Mouse (Mus musculus) kidney, adult 2 months (tissue): ENCODE data around the gene Celf3. TPM values are rescaled to one million over a fixed set of nuclear protein-coding genes. Genes with fewer than 3 reads are reported as not detected.

ENCODE experiments used
- DNase-seq: peaks from one replicate; pipeline ENCODE4 v3.0.0; 2021
- H3K27ac ChIP-seq: fragments of 200-500 bp; 2 replicates; pipeline ENCODE4 v1.5.1; 2012; ENCODE audit warnings: low read depth, low read length, control low read depth, inconsistent platforms; ENCODE audit not compliant: insufficient read depth
- H3K27me3 ChIP-seq: fragments of 200-500 bp; replicated peaks from 2 replicates; pipeline ENCODE4 v1.6.1; 2012; ENCODE audit warnings: mild to moderate bottlenecking, moderate library complexity, low read length, inconsistent platforms; ENCODE audit not compliant: control insufficient read depth, insufficient read depth
- H3K36me3 ChIP-seq: fragments of 200-500 bp; 2 replicates; pipeline ENCODE4 v1.6.1; 2012; ENCODE audit warnings: mild to moderate bottlenecking, moderate library complexity, low read length, inconsistent platforms; ENCODE audit not compliant: control insufficient read depth, insufficient read depth
- H3K4me1 ChIP-seq: fragments of 200-500 bp; 2 replicates; pipeline ENCODE4 v1.6.1; 2011; ENCODE audit warnings: low read length; ENCODE audit not compliant: control insufficient read depth, insufficient read depth
- H3K4me3 ChIP-seq: fragments of 200-500 bp; 2 replicates; pipeline ENCODE4 v1.5.1; 2011; ENCODE audit warnings: mild to moderate bottlenecking, low read depth, low read length, control low read depth; ENCODE audit not compliant: insufficient read depth
- CTCF ChIP-seq: fragments of 200-500 bp; conservative IDR thresholded peaks from 2 replicates; pipeline ENCODE4 v1.5.1; 2011; ENCODE audit warnings: low read depth, mild to moderate bottlenecking, control low read depth, low read length, moderate library complexity, mixed read lengths; ENCODE audit not compliant: insufficient read depth, insufficient read length
- POLR2A ChIP-seq: fragments of 200-500 bp; IDR thresholded peaks from one replicate; pipeline ENCODE4 v1.6.1; 2011; ENCODE audit warnings: low read depth, low read length, control low read depth
- WGBS: fragments of 180-500 bp; shearing (Covaris S2); methylation state at CpG from one replicate; pipeline ENCODE4 v1.1.7; 2018; 5-methylcytosine and 5-hydroxymethylcytosine counted together
- polyA plus RNA-seq: library from polyadenylated mRNA; depleted of rRNA; stranded (reverse); fragments of >200 nt; gene quantifications from 2 replicates; pipeline ENCODE4 v1.2.3, GENCODE M21; 2012; rRNA removed

Celf3 gene
- polyA plus RNA-seq, 1 experiment = 1.6 TPM

DNA sequence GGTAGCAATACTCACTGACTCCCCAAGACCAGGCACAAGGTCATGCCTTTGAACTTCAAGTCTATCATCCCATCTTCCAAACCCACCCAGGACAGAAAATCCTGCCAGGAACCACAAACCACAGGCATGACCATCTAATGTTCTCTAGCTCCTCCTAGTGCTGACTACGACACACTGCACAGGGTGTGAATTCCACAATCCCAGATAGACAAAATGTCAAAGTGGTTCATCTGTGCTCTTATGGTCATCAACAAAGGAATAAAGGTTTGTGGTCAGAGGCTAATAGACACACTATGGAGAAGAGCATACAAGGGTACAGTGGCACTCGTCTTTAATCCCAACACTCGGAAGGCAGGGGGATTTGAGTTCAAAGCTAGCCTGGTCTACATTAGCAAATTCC is 24.1 kb downstream of the Celf3 start:
- DNase-seq = peak; percentile 43

DNA sequence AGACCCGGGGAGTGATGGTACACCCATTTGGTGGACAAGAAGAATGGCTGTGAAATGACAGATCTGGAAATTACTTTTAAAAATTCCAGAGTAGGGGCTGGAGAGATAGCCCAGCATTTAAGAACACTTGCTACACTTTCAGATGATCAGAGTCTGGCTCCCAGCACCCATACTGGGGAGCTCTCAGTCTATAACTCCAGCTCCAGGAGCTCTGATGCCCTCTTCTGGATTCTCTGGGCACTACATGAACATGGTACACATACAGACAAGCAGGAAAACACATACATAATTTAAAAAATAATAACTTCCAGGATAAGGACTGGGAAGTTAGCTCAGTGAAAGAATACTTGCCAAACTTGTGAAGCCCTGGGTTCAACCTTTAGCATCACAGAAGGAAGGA is 28.6 kb downstream of the Celf3 start:
- Histone ChIP-seq H3K36me3 (peaks cover 1% of the 10 kb centered on the region), H3K4me1 (no peaks in the 10 kb centered on the region), H3K27ac (no peak overlapping the region), H3K4me3 (no peak overlapping the region), H3K27me3 (no peaks in the 10 kb centered on the region)
- WGBS = 98% methylated on average over 1 of the region's 1 CpGs
- TF ChIP-seq POLR2A (no peak), CTCF (peak; percentile 21; the same call in 1 of the 2 replicates)
- peak; percentile 14 for DNase-seq

More for the DNA sequence above, 24.1 kb downstream of the Celf3 start:
- Histone ChIP-seq H3K27ac (no peak overlapping the region), H3K4me3 (no peak overlapping the region), H3K4me1 (no peaks in the 10 kb centered on the region), H3K27me3 (no peaks in the 10 kb centered on the region), H3K36me3 (peaks cover 1% of the 10 kb centered on the region)
- TF ChIP-seq CTCF (peak; percentile 66), POLR2A (no peak)
- WGBS = 77% methylated on average over 3 of the region's 3 CpGs

GRCm38 (mm10) chr3:94526731-94527130 is 48.6 kb downstream of the Celf3 start:
- Histone ChIP-seq H3K4me3 (no peak overlapping the region), H3K36me3 (peaks cover 4% of the 10 kb centered on the region; the same call in 1 of the 2 replicates), H3K4me1 (no peaks in the 10 kb centered on the region), H3K27me3 (no peaks in the 10 kb centered on the region), H3K27ac (no peak overlapping the region)
- TF ChIP-seq CTCF (no peak), POLR2A (no peak)
- WGBS = 67% methylated on average over 2 of the region's 2 CpGs
- DNase-seq = no peak

- Histone ChIP-seq H3K4me3 (no peak overlapping the region), H3K36me3 (no peaks in the 10 kb centered on the region; the same call in 1 of the 2 replicates), H3K27ac (peak overlapping the region; percentile 85), H3K4me1 (no peaks in the 10 kb centered on the region; the same call in 1 of the 2 replicates), H3K27me3 (no peaks in the 10 kb centered on the region)
- TF ChIP-seq CTCF (peak; percentile 72), POLR2A (no peak)
- DNase-seq = peak; percentile 84
These were observed 55.9 kb downstream of the Celf3 start for GRCm38 (mm10) chr3:94533968-94534367.

- Histone ChIP-seq H3K27ac (no peak overlapping the region), H3K36me3 (no peaks in the 10 kb centered on the region; the same call in 1 of the 2 replicates), H3K4me3 (no peak overlapping the region), H3K4me1 (no peaks in the 10 kb centered on the region; the same call in 1 of the 2 replicates), H3K27me3 (no peaks in the 10 kb centered on the region)
- TF ChIP-seq CTCF (no peak), POLR2A (no peak)
- 93% methylated on average over 3 of the region's 3 CpGs for WGBS
- DNase-seq = peak; percentile 6
These were observed 59.1 kb downstream of the Celf3 start for GRCm38 (mm10) chr3:94537187-94537586.

Other genes starting within 250 kb of the Celf3 start
- gene Gm4778, start 214.3 kb upstream of the Celf3 start, polyA plus RNA-seq = not detected in 2 replicates
- gene Them4, start 168.2 kb upstream of the Celf3 start, polyA plus RNA-seq = 6.5 and 7.6 TPM in 2 replicates
- gene Them5, start 136.2 kb upstream of the Celf3 start, polyA plus RNA-seq = 0.06 and 0.07 TPM in 2 replicates
- 0.86 and 1.5 TPM in 2 replicates for gene C2cd4d, start 115.9 kb upstream of the Celf3 start, polyA plus RNA-seq
- 21.8 and 24.4 TPM in 2 replicates for gene Rorc, start 105.5 kb upstream of the Celf3 start, polyA plus RNA-seq
- gene Lingo4, start 79.8 kb upstream of the Celf3 start, polyA plus RNA-seq = 0.14 and 0.20 TPM in 2 replicates
- gene Tdrkh, start 65.0 kb upstream of the Celf3 start, polyA plus RNA-seq = 0.75 and 0.90 TPM in 2 replicates
- 39.2 and 47.8 TPM in 2 replicates for gene Mrpl9, start 35.0 kb upstream of the Celf3 start, polyA plus RNA-seq
- 0.25 and 1.0 TPM in 2 replicates for gene Oaz3, start 34.4 kb upstream of the Celf3 start, polyA plus RNA-seq
- gene Riiad1, start 2.0 kb downstream of the Celf3 start, polyA plus RNA-seq = 0.39 and 0.47 TPM in 2 replicates
- 14.3 and 16.4 TPM in 2 replicates for gene Snx27, start 104.4 kb downstream of the Celf3 start, polyA plus RNA-seq
- gene Gm10972, start 164.8 kb downstream of the Celf3 start, polyA plus RNA-seq = not detected in 2 replicates
- gene Tuft1, start 180.6 kb downstream of the Celf3 start, polyA plus RNA-seq = 15.3 and 15.9 TPM in 2 replicates
- gene Selenbp2, start 215.3 kb downstream of the Celf3 start, polyA plus RNA-seq = 22.6 and 26.7 TPM in 2 replicates